Mouse (Mus musculus): ENCODE results near the gene Arglu1.

The Arglu1 gene

GRCm38 (mm10) chr8:8690146-8691092 lies at the start of gene Arglu1:
TSS of gene Arglu1 (minus strand) at chr8:8690521.
- in situ Hi-C loops (cut with MseI, MboI), result loop anchor here in 1 of 2 experiments (25.0 kb wide), 1 partner anchor 297 kb away; no protein-coding TSS in a partner anchor

GRCm38 (mm10) chr8:8737271-8737670 lies 47.0 kb upstream of the Arglu1 start:
- in situ Hi-C loops (cut with MseI, MboI), result no loop called here

- in situ Hi-C loops (cut with MseI, MboI), result no loop called here
These were observed 46.5 kb upstream of the Arglu1 start for GRCm38 (mm10) chr8:8736826-8737225.

- in situ Hi-C loops (cut with MseI, MboI), result no loop called here
These were observed 43.5 kb upstream of the Arglu1 start for GRCm38 (mm10) chr8:8733804-8734203.

- in situ Hi-C loops (cut with MseI, MboI), result no loop called here
These were observed 38.3 kb upstream of the Arglu1 start for GRCm38 (mm10) chr8:8728643-8729042.

GRCm38 (mm10) chr8:8726547-8726946 lies 36.2 kb upstream of the Arglu1 start:
- in situ Hi-C loops (cut with MseI, MboI), result no loop called here

GRCm38 (mm10) chr8:8704813-8705212 lies 14.5 kb upstream of the Arglu1 start:
- in situ Hi-C loops (cut with MseI, MboI), result no loop called here

- in situ Hi-C loops (cut with MseI, MboI), result no loop called here
These were observed 13.3 kb upstream of the Arglu1 start for GRCm38 (mm10) chr8:8703668-8704067.

- in situ Hi-C loops (cut with MseI, MboI), result no loop called here
These were observed 10.5 kb upstream of the Arglu1 start for GRCm38 (mm10) chr8:8700821-8701220.

GRCm38 (mm10) chr8:8700229-8700628 lies 9.9 kb upstream of the Arglu1 start:
- in situ Hi-C loops (cut with MseI, MboI), result no loop called here

- in situ Hi-C loops (cut with MseI, MboI), result loop anchor here (10.0 to 25.0 kb wide), 2 partner anchors 298 to 305 kb away; no protein-coding TSS in a partner anchor
These were observed 721 bp downstream of the Arglu1 start for GRCm38 (mm10) chr8:8689454-8690145.

- in situ Hi-C loops (cut with MseI, MboI), result loop anchor here (10.0 to 25.0 kb wide), 2 partner anchors 298 to 306 kb away; no protein-coding TSS in a partner anchor
These were observed 1.4 kb downstream of the Arglu1 start for GRCm38 (mm10) chr8:8688823-8689453.

GRCm38 (mm10) chr8:8685517-8685916 lies 4.8 kb downstream of the Arglu1 start:
- in situ Hi-C loops (cut with MseI, MboI), result loop anchor here (10.0 to 25.0 kb wide), 2 partner anchors 302 to 309 kb away; no protein-coding TSS in a partner anchor

- in situ Hi-C loops (cut with MseI, MboI), result loop anchor here (10.0 to 25.0 kb wide), 2 partner anchors 305 to 312 kb away; no protein-coding TSS in a partner anchor
These were observed 7.6 kb downstream of the Arglu1 start for GRCm38 (mm10) chr8:8682697-8683096.

GRCm38 (mm10) chr8:8678236-8678635 lies 12.1 kb downstream of the Arglu1 start:
- in situ Hi-C loops (cut with MseI, MboI), result loop anchor here in 1 of 2 experiments (25.0 kb wide), 1 partner anchor 309 kb away; no protein-coding TSS in a partner anchor

GRCm38 (mm10) chr8:8674864-8675263 lies 15.5 kb downstream of the Arglu1 start:
- in situ Hi-C loops (cut with MseI, MboI), result loop anchor here in 1 of 2 experiments (25.0 kb wide), 1 partner anchor 312 kb away; no protein-coding TSS in a partner anchor

- in situ Hi-C loops (cut with MseI, MboI), result no loop called here
These were observed 28.6 kb downstream of the Arglu1 start for GRCm38 (mm10) chr8:8661759-8662138.

- in situ Hi-C loops (cut with MseI, MboI), result no loop called here
These were observed 29.1 kb downstream of the Arglu1 start, which contains the start of gene Efnb2 for GRCm38 (mm10) chr8:8661103-8661758. TSS of gene Efnb2 (minus strand) at chr8:8661242.

GRCm38 (mm10) chr8:8660307-8661098 lies 29.8 kb downstream of the Arglu1 start:
- in situ Hi-C loops (cut with MseI, MboI), result no loop called here

All from mouse trophoblast stem cell (cell line).